Mouse (Mus musculus) forebrain, embryonic 13.5 days (tissue): ENCODE data around the gene Gjc1. TPM values are rescaled to one million over a fixed set of nuclear protein-coding genes. Genes with fewer than 3 reads are reported as not detected.

Experiments
- ATAC-seq: fragments of 200-750 bp; cut with Nextera tagmentation; 2 replicates; pipeline ENCODE4 v1.8.0; 2017
- H3K27ac ChIP-seq: fragments of 300-500 bp; sonication (generic); 2 replicates; pipeline ENCODE4 v1.5.1; 2015; ENCODE audit warnings: inconsistent platforms, mild to moderate bottlenecking, moderate library complexity
- H3K27me3 ChIP-seq: fragments of 300-500 bp; sonication (generic); 2 replicates; pipeline ENCODE4 v1.6.1; 2015; ENCODE audit warnings: mild to moderate bottlenecking, inconsistent platforms
- H3K36me3 ChIP-seq: fragments of 300-500 bp; sonication (generic); 2 replicates; pipeline ENCODE4 v1.6.1; 2015; ENCODE audit warnings: mild to moderate bottlenecking, inconsistent platforms; ENCODE audit not compliant: poor library complexity, severe bottlenecking
- H3K4me1 ChIP-seq: fragments of 300-500 bp; sonication (generic); 2 replicates; pipeline ENCODE4 v1.6.1; 2015; ENCODE audit warnings: inconsistent platforms
- H3K4me2 ChIP-seq: fragments of 300-500 bp; sonication (generic); 2 replicates; pipeline ENCODE4 v1.6.1; 2015; ENCODE audit warnings: inconsistent platforms, mild to moderate bottlenecking, moderate library complexity
- H3K4me3 ChIP-seq: fragments of 300-500 bp; sonication (generic); 2 replicates; pipeline ENCODE4 v1.5.1; 2015; ENCODE audit warnings: mild to moderate bottlenecking, inconsistent platforms
- H3K9ac ChIP-seq: fragments of 300-500 bp; sonication (generic); 2 replicates; pipeline ENCODE4 v1.6.1; 2015; ENCODE audit warnings: mild to moderate bottlenecking, inconsistent platforms
- H3K9me3 ChIP-seq: fragments of 300-500 bp; sonication (generic); replicated peaks from 2 replicates; pipeline ENCODE4 v1.6.1; 2016; ENCODE audit warnings: inconsistent platforms
- WGBS: fragments of 180-500 bp; shearing (Covaris S2); methylation state at CpG from one replicate; pipeline ENCODE4 v1.1.7; 2015; 5-methylcytosine and 5-hydroxymethylcytosine counted together
- polyA plus RNA-seq: library from polyadenylated mRNA; unstranded; fragments of >200 nt; fragmentation: Nextera tagmentation; extraction: Ambion mirVana; gene quantifications from 2 replicates; pipeline ENCODE4 v1.2.1, GENCODE M21; 2015

The Gjc1 gene
- polyA plus RNA-seq, 1 experiment from 2014 or later = 69.2 TPM

DNA sequence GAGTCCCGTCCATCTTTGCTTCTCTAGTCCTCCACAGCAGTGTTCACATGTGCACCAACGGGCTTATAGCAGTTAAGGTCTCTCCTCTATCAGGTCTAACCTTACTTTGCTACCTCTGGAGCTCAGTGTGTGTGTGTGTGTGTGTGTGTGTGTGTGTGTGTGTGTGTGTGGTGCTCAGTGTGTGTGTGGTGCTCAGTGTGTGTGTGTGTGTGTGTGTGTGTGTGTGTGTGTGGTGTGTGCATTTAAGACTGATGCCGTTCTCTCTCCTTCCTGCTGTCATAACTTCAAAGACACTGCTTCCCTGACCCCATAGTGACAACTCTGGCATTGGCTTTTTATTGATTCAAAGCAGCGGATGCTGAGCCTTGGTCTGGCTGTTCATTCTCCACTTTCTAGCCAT lies 16.0 kb upstream of the Gjc1 start, which contains the start of gene Higd1b:
Gene Higd1b (plus strand): TSS at position 301 of the 400 bp plus-strand sequence.
- ATAC-seq = no peak
- Histone ChIP-seq H3K36me3 (peaks cover 46% of the 10 kb centered on the region), H3K27me3 (no peaks in the 10 kb centered on the region), H3K9ac (no peak within 1 kb of the TSS), H3K4me3 (no peak within 1 kb of the TSS), H3K27ac (peak within 1 kb of the TSS; percentile 25; the same call in 1 of the 2 replicates), H3K4me2 (no peak within 1 kb of the TSS), H3K4me1 (no peaks in the 10 kb centered on the region), H3K9me3 (no peaks in the 10 kb centered on the region)
- WGBS = 83% methylated on average over 4 of the region's 4 CpGs

DNA sequence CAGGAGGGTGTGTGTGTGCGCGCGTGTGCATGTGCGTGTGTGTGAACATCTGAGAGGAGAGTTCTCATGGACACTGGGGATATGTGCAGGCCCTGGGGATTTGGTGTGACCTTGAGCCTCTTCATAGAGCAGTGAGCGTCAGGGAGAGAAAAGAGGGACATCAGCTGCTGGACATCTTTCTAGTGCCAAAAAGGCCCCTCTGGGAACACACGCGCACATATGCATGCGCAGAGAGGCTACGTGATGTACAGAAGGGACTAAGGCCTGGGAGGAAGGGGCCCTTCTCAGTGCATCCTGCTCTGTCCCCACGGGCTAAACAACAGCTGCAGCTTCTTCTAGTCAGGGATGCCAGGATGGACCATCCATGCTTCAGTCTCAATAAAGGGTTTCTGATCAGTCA lies 14.7 kb upstream of the Gjc1 start:
- H3K4me2 ChIP-seq = no peak overlapping the region
- WGBS = 88% methylated on average over 10 of the region's 10 CpGs
- H3K4me3 ChIP-seq = no peak overlapping the region

GRCm38 (mm10) chr11:102832700-102833297 lies 13.3 kb upstream of the Gjc1 start:
- peaks cover 18% of the 10 kb centered on the region for H3K36me3 ChIP-seq
- H3K27ac ChIP-seq = no peak overlapping the region
- WGBS = 69% methylated on average over 18 of the region's 18 CpGs
- ATAC-seq = no peak
- no peak overlapping the region for H3K9ac ChIP-seq
- no peaks in the 10 kb centered on the region for H3K4me1 ChIP-seq
- no peak overlapping the region for H3K4me3 ChIP-seq
- no peaks in the 10 kb centered on the region for H3K9me3 ChIP-seq
- no peaks in the 10 kb centered on the region for H3K27me3 ChIP-seq
- H3K4me2 ChIP-seq = no peak overlapping the region

More for the DNA sequence above, 14.7 kb upstream of the Gjc1 start:
- no peaks in the 10 kb centered on the region for H3K9me3 ChIP-seq
- ATAC-seq = no peak
- H3K4me1 ChIP-seq = no peaks in the 10 kb centered on the region
- no peak overlapping the region for H3K9ac ChIP-seq
- no peak overlapping the region for H3K27ac ChIP-seq
- H3K36me3 ChIP-seq = peaks cover 33% of the 10 kb centered on the region
- H3K27me3 ChIP-seq = no peaks in the 10 kb centered on the region

DNA sequence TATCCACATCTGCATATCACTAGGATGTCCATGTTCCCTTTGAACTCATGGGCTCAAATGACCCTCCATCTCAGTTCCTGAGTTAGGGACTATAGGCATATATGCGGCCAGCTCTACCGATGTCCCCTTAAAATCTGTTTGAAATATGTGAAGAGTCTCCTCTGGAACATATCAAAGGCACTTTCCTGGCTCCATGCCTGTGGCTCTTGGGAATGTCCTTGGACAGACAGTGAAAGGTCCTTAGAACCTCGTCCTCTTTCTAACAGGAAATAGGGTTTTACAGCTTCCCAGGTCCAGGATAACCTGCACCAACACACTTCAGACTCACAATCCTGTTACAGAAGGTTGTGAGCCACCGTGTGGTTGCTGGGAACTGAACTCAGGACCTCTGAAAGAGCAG lies 10.8 kb upstream of the Gjc1 start:
- no peak for ATAC-seq
- H3K36me3 ChIP-seq = no peaks in the 10 kb centered on the region

GRCm38 (mm10) chr11:102827097-102827496 lies 7.6 kb upstream of the Gjc1 start:
- no peak for ATAC-seq
- H3K36me3 ChIP-seq = no peaks in the 10 kb centered on the region
- H3K4me2 ChIP-seq = no peak overlapping the region
- 0 out of 2 replicates have a peak, but pooled peaks cover 2% of the 10 kb centered on the region for H3K27me3 ChIP-seq
- WGBS = 70% methylated on average over 4 of the region's 4 CpGs
- H3K4me1 ChIP-seq = no peaks in the 10 kb centered on the region
- no peaks in the 10 kb centered on the region for H3K9me3 ChIP-seq
- H3K9ac ChIP-seq = no peak overlapping the region
- H3K4me3 ChIP-seq = no peak overlapping the region
- no peak overlapping the region for H3K27ac ChIP-seq

More for the DNA sequence above, 10.8 kb upstream of the Gjc1 start:
- Histone ChIP-seq H3K27ac (no peak overlapping the region), H3K4me1 (no peaks in the 10 kb centered on the region), H3K9me3 (no peaks in the 10 kb centered on the region), H3K9ac (no peak overlapping the region), H3K27me3 (no peaks in the 10 kb centered on the region), H3K4me3 (no peak overlapping the region), H3K4me2 (no peak overlapping the region)
- 84% methylated on average over 4 of the region's 4 CpGs for WGBS

- Histone ChIP-seq H3K9ac (no peak overlapping the region), H3K36me3 (no peaks in the 10 kb centered on the region), H3K4me2 (no peak overlapping the region), H3K4me1 (no peaks in the 10 kb centered on the region), H3K4me3 (no peak overlapping the region), H3K27ac (no peak overlapping the region), H3K27me3 (0 out of 2 replicates have a peak, but pooled peaks cover 4% of the 10 kb centered on the region), H3K9me3 (no peaks in the 10 kb centered on the region)
- 73% methylated on average over 2 of the region's 2 CpGs for WGBS
- no peak for ATAC-seq
Measured at GRCm38 (mm10) chr11:102826476-102826875, 7.0 kb upstream of the Gjc1 start.

DNA sequence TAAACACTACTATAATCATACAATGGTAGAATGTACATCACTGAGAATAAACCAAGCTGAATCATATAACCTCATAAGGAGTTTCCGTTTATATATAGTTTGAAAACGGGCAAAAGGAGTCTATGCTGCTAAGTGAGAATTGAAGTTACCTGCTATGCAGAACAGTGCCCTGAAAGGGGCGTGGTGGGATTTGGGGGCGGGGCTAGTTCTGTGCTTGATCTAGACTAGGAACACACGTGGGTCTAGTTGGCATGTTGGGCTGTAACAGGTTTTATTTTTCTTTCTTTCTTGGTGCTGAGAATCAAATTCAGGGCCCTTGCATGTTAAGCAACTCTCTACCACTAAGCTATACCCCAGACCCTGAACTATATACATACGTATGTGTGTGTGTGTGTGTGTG lies 1.7 kb upstream of the Gjc1 start:
- Histone ChIP-seq H3K4me1 (peaks cover 24% of the 10 kb centered on the region), H3K9me3 (no peaks in the 10 kb centered on the region), H3K36me3 (no peaks in the 10 kb centered on the region), H3K27ac (no peak overlapping the region), H3K9ac (no peak overlapping the region), H3K4me2 (no peak overlapping the region), H3K4me3 (no peak overlapping the region), H3K27me3 (peaks cover 9% of the 10 kb centered on the region; the same call in 1 of the 2 replicates)
- no peak for ATAC-seq
- WGBS = 59% methylated on average over 6 of the region's 6 CpGs

DNA sequence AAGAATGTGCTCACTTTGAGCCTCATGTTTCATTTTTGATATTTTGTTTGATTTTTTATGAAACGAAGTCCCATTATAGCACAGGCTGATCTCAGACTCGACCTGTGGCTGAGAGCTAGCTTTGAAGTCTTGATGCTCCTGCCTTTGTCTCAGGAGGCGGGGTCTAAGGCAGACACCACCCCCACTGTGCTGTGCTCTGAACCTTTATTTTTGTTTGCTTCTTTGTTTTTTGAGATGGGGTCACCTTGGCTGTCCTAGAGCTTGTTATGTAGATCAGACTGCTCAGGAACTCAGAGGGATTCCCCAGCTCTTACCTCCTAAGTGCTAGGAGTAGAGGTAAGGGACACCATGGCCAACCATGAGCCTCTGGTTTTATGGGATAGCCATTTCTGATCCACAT lies 932 bp upstream of the Gjc1 start:
- H3K4me3 ChIP-seq = no peak overlapping the region
- ATAC-seq = no peak
- peaks cover 9% of the 10 kb centered on the region; the same call in 1 of the 2 replicates for H3K27me3 ChIP-seq
- H3K9ac ChIP-seq = no peak overlapping the region
- no peak overlapping the region for H3K4me2 ChIP-seq
- H3K9me3 ChIP-seq = no peaks in the 10 kb centered on the region
- no peaks in the 10 kb centered on the region for H3K36me3 ChIP-seq
- WGBS = 9% methylated on average over 3 of the region's 3 CpGs
- H3K27ac ChIP-seq = no peak overlapping the region
- peaks cover 30% of the 10 kb centered on the region for H3K4me1 ChIP-seq

DNA sequence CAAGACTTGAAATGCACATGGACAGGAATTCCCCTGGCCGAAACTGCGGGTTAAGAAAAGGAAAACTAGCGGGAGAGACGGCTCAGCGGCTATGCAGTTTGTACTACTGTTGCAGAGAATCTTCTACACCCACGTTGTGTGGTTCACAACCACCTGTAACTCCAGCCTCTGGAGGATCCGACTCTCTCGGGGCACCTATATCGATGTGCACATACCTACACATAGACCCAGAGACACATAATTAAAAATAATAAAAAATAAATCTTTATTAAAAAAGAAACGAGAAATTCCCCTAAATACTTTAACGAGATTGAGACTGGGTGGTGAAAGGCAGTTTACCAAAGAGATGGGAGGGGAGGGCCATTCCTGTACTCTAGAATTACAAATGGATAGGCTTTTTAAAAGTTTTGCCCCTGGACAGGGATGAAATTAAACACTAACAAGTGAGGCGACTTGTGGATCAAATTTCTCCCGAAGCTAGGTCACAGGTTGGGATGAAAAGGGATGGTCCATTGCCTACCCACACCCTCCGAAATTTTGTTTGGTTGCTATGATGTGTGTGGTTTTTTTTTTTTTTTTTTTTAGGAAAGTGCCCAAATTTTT lies 384 bp upstream of the Gjc1 start:
- 5% methylated on average over 14 of the region's 14 CpGs for WGBS

DNA sequence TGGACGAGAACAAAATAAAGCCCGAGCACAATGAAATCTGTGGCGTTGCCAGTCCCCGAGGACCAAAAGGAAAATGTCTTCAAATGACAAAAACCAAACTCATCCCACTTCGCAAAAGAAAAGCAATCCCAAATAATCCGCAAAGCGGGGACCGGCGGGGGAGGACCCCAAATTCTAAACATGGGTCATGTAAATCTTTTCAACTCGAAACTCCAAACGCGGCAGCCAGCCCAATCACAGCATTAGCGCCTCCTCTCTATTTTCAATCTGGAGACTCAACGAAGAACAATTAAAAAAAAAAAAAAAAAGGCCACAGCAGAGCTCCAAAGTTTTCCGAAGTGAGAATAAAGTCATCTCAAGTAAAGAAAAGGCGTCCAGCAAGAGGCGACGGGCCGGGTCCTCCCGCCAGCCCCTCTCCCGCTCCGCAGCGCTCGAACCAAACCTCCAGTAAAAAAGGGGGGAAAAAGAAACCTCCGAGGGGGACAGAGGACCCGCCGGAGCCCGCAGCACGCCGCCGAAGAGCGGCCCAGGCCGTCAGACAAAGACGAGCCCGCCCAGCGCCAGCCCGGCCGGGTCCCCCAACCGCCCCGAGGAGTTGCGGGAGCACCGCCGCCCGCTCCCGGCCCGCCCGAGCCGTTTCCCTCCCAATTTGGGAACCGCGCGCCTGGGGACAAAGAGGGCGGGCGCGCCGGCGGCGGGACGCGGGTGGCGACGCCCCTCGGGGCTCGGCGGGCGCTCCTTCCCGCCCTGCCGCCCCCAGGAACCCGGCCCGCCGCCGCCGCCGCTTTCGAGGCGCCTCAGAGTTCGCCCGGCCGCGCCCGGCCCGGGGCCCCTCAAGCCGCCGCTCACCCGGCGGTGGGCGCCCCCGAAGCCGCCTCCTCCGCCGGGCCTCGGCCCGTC lies 1.1 kb downstream of the Gjc1 start:
- H3K27me3 ChIP-seq = peaks cover 9% of the 10 kb centered on the region; the same call in 1 of the 2 replicates
- H3K27ac ChIP-seq = peak overlapping the region; percentile 92
- no peaks in the 10 kb centered on the region for H3K9me3 ChIP-seq
- peak; percentile 65 for ATAC-seq
- peak overlapping the region; percentile 88 for H3K4me2 ChIP-seq
- under 1% methylated on average over 67 of the region's 92 CpGs for WGBS
- H3K4me3 ChIP-seq = peak overlapping the region; percentile 84
- H3K36me3 ChIP-seq = no peaks in the 10 kb centered on the region
- peaks cover 32% of the 10 kb centered on the region for H3K4me1 ChIP-seq
- peak overlapping the region; percentile 95 for H3K9ac ChIP-seq

More for the DNA sequence above, 384 bp upstream of the Gjc1 start:
- peak; percentile 39; the same call in 1 of the 2 replicates for ATAC-seq
- H3K27ac ChIP-seq = peak overlapping the region; percentile 92
- H3K4me1 ChIP-seq = peaks cover 30% of the 10 kb centered on the region
- no peaks in the 10 kb centered on the region for H3K36me3 ChIP-seq
- peaks cover 9% of the 10 kb centered on the region; the same call in 1 of the 2 replicates for H3K27me3 ChIP-seq
- H3K9ac ChIP-seq = peak overlapping the region; percentile 95
- no peaks in the 10 kb centered on the region for H3K9me3 ChIP-seq
- H3K4me2 ChIP-seq = peak overlapping the region; percentile 88
- H3K4me3 ChIP-seq = peak overlapping the region; percentile 84

DNA sequence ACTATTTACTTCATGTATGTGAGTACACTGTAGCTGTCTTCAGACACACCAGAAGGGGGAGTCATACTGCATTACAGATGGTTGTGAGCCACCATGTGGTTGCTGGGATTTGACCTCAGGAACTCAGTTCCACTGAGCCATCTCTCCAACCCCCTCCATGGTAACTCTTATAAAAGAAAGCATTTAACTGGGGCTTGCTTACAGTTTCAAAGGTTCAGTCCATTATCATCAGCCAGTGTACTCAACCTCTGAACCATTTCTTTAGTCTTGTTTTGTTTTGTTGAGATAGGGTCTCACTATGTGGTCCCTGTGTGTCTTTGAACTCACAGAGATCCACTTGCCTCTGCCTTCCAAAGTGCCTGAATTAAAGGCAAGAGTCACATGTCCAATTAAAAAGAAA lies 4.6 kb downstream of the Gjc1 start:
- no peak overlapping the region for H3K9ac ChIP-seq
- H3K27me3 ChIP-seq = no peaks in the 10 kb centered on the region
- no peaks in the 10 kb centered on the region for H3K9me3 ChIP-seq
- no peak overlapping the region; the same call in 1 of the 2 replicates for H3K4me2 ChIP-seq
- H3K4me1 ChIP-seq = peaks cover 46% of the 10 kb centered on the region
- H3K36me3 ChIP-seq = peaks cover 5% of the 10 kb centered on the region; the same call in 1 of the 2 replicates
- no peak overlapping the region for H3K4me3 ChIP-seq
- no peak overlapping the region for H3K27ac ChIP-seq
- no peak for ATAC-seq
